Mouse (Mus musculus) kidney, adult 8-10 months (tissue): Measurements from ENCODE around the gene Tma7.

Experiments
- DNase-seq, 2 experiments: peaks; one replicate each; pipeline ENCODE4 v3.0.0; 2022

The Tma7 gene

GRCm38 (mm10) chr9:109101933-109102445 lies 19.6 kb upstream of the Tma7 start:
- no peak for DNase-seq

GRCm38 (mm10) chr9:109100307-109100928 lies 18.0 kb upstream of the Tma7 start:
- DNase-seq: no peak

- peak; percentile 66 to 83 for DNase-seq
Observed at GRCm38 (mm10) chr9:109098969-109099368, 16.6 kb upstream of the Tma7 start.

- no peak for DNase-seq
Observed at GRCm38 (mm10) chr9:109098366-109098765, 16.0 kb upstream of the Tma7 start.

- DNase-seq: no peak
Observed at GRCm38 (mm10) chr9:109097831-109098230, 15.4 kb upstream of the Tma7 start.

GRCm38 (mm10) chr9:109097291-109097690 lies 14.9 kb upstream of the Tma7 start:
- no peak for DNase-seq

- DNase-seq: no peak
Observed at GRCm38 (mm10) chr9:109096856-109097255, 14.5 kb upstream of the Tma7 start.

- DNase-seq: no peak
Observed at GRCm38 (mm10) chr9:109096251-109096661, 13.9 kb upstream of the Tma7 start.

- DNase-seq: peak in 1 of 2 experiments; percentile 56
Observed at GRCm38 (mm10) chr9:109095137-109095982, 13.0 kb upstream of the Tma7 start, which contains the start of gene Plxnb1. Gene Plxnb1, plus strand, starts transcription at chr9:109095389.

GRCm38 (mm10) chr9:109094553-109095136 lies 12.3 kb upstream of the Tma7 start:
- DNase-seq: peak in 1 of 2 experiments; percentile 54

GRCm38 (mm10) chr9:109093786-109094552 lies 11.6 kb upstream of the Tma7 start:
- DNase-seq: peak; percentile 69

- peak in 1 of 2 experiments; percentile 48 for DNase-seq
Observed at GRCm38 (mm10) chr9:109092799-109093198, 10.4 kb upstream of the Tma7 start.

- DNase-seq: no peak
Observed at GRCm38 (mm10) chr9:109091802-109092201, 9.4 kb upstream of the Tma7 start.

- no peak for DNase-seq
Observed at GRCm38 (mm10) chr9:109090446-109090845, 8.1 kb upstream of the Tma7 start.

GRCm38 (mm10) chr9:109087987-109088386 lies 5.6 kb upstream of the Tma7 start:
- no peak for DNase-seq

- no peak for DNase-seq
Observed at GRCm38 (mm10) chr9:109084922-109085321, 2.5 kb upstream of the Tma7 start.

- no peak for DNase-seq
Observed at GRCm38 (mm10) chr9:109081749-109082123, 651 bp downstream of the Tma7 start.

GRCm38 (mm10) chr9:109080516-109080915 lies 1.9 kb downstream of the Tma7 start:
- no peak for DNase-seq

- DNase-seq: peak; percentile 81 to 88
Observed at GRCm38 (mm10) chr9:109073661-109074573, 8.5 kb downstream of the Tma7 start, which contains the start of gene Atrip. Gene Atrip, minus strand, starts transcription at chr9:109074124.

GRCm38 (mm10) chr9:109068095-109068735 lies 14.2 kb downstream of the Tma7 start:
- no peak for DNase-seq

GRCm38 (mm10) chr9:109060898-109061295 lies 21.5 kb downstream of the Tma7 start:
- DNase-seq: no peak
